32 mouse cellular contexts compared by ENCODE assay signal in genomic region chr1:86391425-86391824, GRCm38 (mm10). TPM values are rescaled to one million over a fixed set of nuclear protein-coding genes. Genes with fewer than 3 reads are reported as not detected.
A peak's percentile ranks its signal among the peaks of the same experiment; 100 is the strongest.
DNase-seq lines count a peak whose midpoint lies in the region; ATAC-seq and TF ChIP-seq lines count a peak whose summit lies in the region.
"Had no signal": no experiment of that assay in that cellular context is flagged by ENCODE, and none has a peak within 500 bp of the region (broad histone marks: within the 10 kb centered on the region; RNA-seq: fewer than 3 reads in every experiment).

No protein-coding gene starts in this region.

- no peaks in the 10 kb centered on the region for H3K36me3 ChIP-seq in stomach, postnatal 0 days (ENCODE audit: control insufficient read depth, insufficient read depth, low read length)
- no peaks in the 10 kb centered on the region for H3K36me3 ChIP-seq in intestine, postnatal 0 days (ENCODE audit: control insufficient read depth, insufficient read depth)
- H3K36me3 ChIP-seq: midbrain, embryonic 15.5 days; neural tube, embryonic 13.5 days had no signal

- no peak overlapping the region for H3K27ac ChIP-seq in stomach, postnatal 0 days (replicated peaks)
- no peak overlapping the region for H3K27ac ChIP-seq in intestine, postnatal 0 days (ENCODE audit: low read depth, low read length)
- H3K27ac ChIP-seq: forebrain, embryonic 13.5 days; hindbrain, embryonic 14.5 days; kidney, postnatal 0 days; macrophage; midbrain, embryonic 15.5 days; neural tube, embryonic 13.5 days had no signal

- H3K4me2 ChIP-seq in stomach, postnatal 0 days (replicated peaks; ENCODE audit: low read depth): no peak overlapping the region
- H3K4me2 ChIP-seq in intestine, postnatal 0 days (replicated peaks; ENCODE audit: low read depth): no peak overlapping the region
- H3K4me2 ChIP-seq: forebrain, embryonic 13.5 days; hindbrain, embryonic 14.5 days; midbrain, embryonic 15.5 days; neural tube, embryonic 13.5 days had no signal

- H3K9ac ChIP-seq in stomach, postnatal 0 days (ENCODE audit: low read length): no peak overlapping the region
- H3K9ac ChIP-seq in intestine, postnatal 0 days (ENCODE audit: low read depth, low read length): no peak overlapping the region
- H3K9ac ChIP-seq: forebrain, embryonic 13.5 days; hindbrain, embryonic 14.5 days; liver, postnatal 0 days; midbrain, embryonic 15.5 days; neural tube, embryonic 13.5 days had no signal

- WGBS in stomach, postnatal 0 days: 64% methylated on average over 2 of the region's 2 CpGs
- WGBS in intestine, postnatal 0 days: 81% methylated on average over 2 of the region's 2 CpGs

- peak; percentile 35 for DNase-seq in cerebellum, adult 11-12 months
- no peak for DNase-seq in cerebellum, adult 8-10 months
- DNase-seq in brain, adult 2 months (ENCODE audit: low read depth, low spot score): peak; percentile 39
- DNase-seq in cerebellum, postnatal 10 days: peak; percentile 59 to 69
- no peak for DNase-seq in stomach, postnatal 0 days (ENCODE audit: low spot score)
- no peak for DNase-seq in testis, postnatal 14 days (ENCODE audit: low spot score)
- DNase-seq: gastrocnemius, postnatal 36 days; heart, postnatal 36 days; kidney, adult 2 months; liver, postnatal 0 days; retina, postnatal 1 day; right cerebral cortex, postnatal 25 days had no signal

- no peak overlapping the region for H3K4me3 ChIP-seq in stomach, postnatal 0 days (ENCODE audit: low read depth, low read length)
- no peak overlapping the region for H3K4me3 ChIP-seq in intestine, postnatal 0 days (ENCODE audit: low read depth, low read length)
- H3K4me3 ChIP-seq: forebrain, embryonic 13.5 days; midbrain, embryonic 15.5 days; myocyte; neural tube, embryonic 13.5 days had no signal

- no peaks in the 10 kb centered on the region for H3K9me3 ChIP-seq in stomach, postnatal 0 days (ENCODE audit: control insufficient read depth, low read length)
- H3K9me3 ChIP-seq in intestine, postnatal 0 days (ENCODE audit: control insufficient read depth): no peaks in the 10 kb centered on the region
- H3K9me3 ChIP-seq: forebrain, embryonic 13.5 days; midbrain, embryonic 15.5 days; neural tube, embryonic 13.5 days had no signal

- TF ChIP-seq CTCF in stomach, postnatal 0 days (IDR thresholded peaks at IDR 0.05; ENCODE audit: low read depth): no peak
- TF ChIP-seq CTCF in intestine, postnatal 0 days (IDR thresholded peaks at IDR 0.05; ENCODE audit: low read depth): no peak

- H3K27me3 ChIP-seq in stomach, postnatal 0 days (ENCODE audit: control insufficient read depth, insufficient read depth, low read length): no peaks in the 10 kb centered on the region; the same call in 1 of the 2 replicates
- peaks cover 3% of the 10 kb centered on the region; the same call in 1 of the 2 replicates for H3K27me3 ChIP-seq in intestine, postnatal 0 days (replicated peaks; ENCODE audit: control insufficient read depth, insufficient read depth, low read length)
- H3K27me3 ChIP-seq: forebrain, embryonic 13.5 days; midbrain, embryonic 15.5 days; neural tube, embryonic 13.5 days had no signal

- ATAC-seq in stomach, postnatal 0 days (ENCODE audit: low FRiP score, low TSS enrichment): 0 out of 2 replicates have a peak, but pooled peaks have one; percentile 28
- no peak for ATAC-seq in intestine, postnatal 0 days
- ATAC-seq: activated CD4-positive, CD25-positive, alpha-beta regulatory T cell, adult 4 months; forebrain, embryonic 13.5 days; inflammation-experienced regulatory T-cells, adult 6 months; liver, postnatal 0 days; lung, postnatal 0 days; midbrain, embryonic 15.5 days had no signal

- TF ChIP-seq EP300 in stomach, postnatal 0 days (optimal IDR thresholded peaks at IDR 0.05): no peak

- no peaks in the 10 kb centered on the region for H3K4me1 ChIP-seq in stomach, postnatal 0 days (replicated peaks; ENCODE audit: control insufficient read depth, insufficient read depth)
- no peaks in the 10 kb centered on the region for H3K4me1 ChIP-seq in intestine, postnatal 0 days (replicated peaks; ENCODE audit: control insufficient read depth, insufficient read depth, low read length)
- H3K4me1 ChIP-seq: forebrain, embryonic 13.5 days; neural tube, embryonic 13.5 days had no signal

RNA-seq across cellular contexts. Expression of gene Ncl, which starts 32.2 kb away (rescaled TPM):
- 198 and 202 TPM in 2 replicates for polyA plus RNA-seq in stomach, postnatal 0 days (2015; fragmentation: Nextera tagmentation; extraction: Ambion mirVana)
- polyA plus RNA-seq in intestine, postnatal 0 days (2015; fragmentation: Nextera tagmentation; extraction: Ambion mirVana): 172 and 188 TPM in 2 replicates

RNA-seq across cellular contexts. Expression of gene Nmur1, which starts 34.6 kb away (rescaled TPM):
- polyA plus RNA-seq in stomach, postnatal 0 days (2015; fragmentation: Nextera tagmentation; extraction: Ambion mirVana): 0.52 and 0.56 TPM in 2 replicates
- polyA plus RNA-seq in intestine, postnatal 0 days (2015; fragmentation: Nextera tagmentation; extraction: Ambion mirVana): 4.3 and 4.5 TPM in 2 replicates
- polyA plus RNA-seq: embryonic facial prominence, embryonic 14.5 days; forebrain, embryonic 13.5 days; heart, embryonic 14.5 days; hindbrain, embryonic 14.5 days; kidney, postnatal 0 days; liver, adult 2 months; liver, postnatal 0 days; macrophage; myocyte; stomach, embryonic 16.5 days; thymus, postnatal 0 days had no signal

RNA-seq across cellular contexts. Expression of gene Tex44, which starts 34.7 kb away (rescaled TPM):
- not detected in 2 replicates for polyA plus RNA-seq in stomach, postnatal 0 days (2015; fragmentation: Nextera tagmentation; extraction: Ambion mirVana)
- polyA plus RNA-seq in intestine, postnatal 0 days (2015; fragmentation: Nextera tagmentation; extraction: Ambion mirVana): not detected in 2 replicates
- polyA plus RNA-seq: activated CD4-positive, CD25-positive, alpha-beta regulatory T cell, adult 4 months; C2C12; cerebellum, adult 2 months; embryonic facial prominence, embryonic 14.5 days; forebrain, embryonic 13.5 days; heart, embryonic 14.5 days; hindbrain, embryonic 14.5 days; inflammation-experienced regulatory T-cells, adult 6 months; kidney, adult 2 months; kidney, postnatal 0 days; limb, embryonic 11.5 days; liver, adult 2 months; liver, postnatal 0 days; lung, postnatal 0 days; macrophage; midbrain, embryonic 15.5 days; myocyte; neural tube, embryonic 13.5 days; spleen, adult 2 months; stomach, embryonic 16.5 days had no signal

Comparison
In these comparisons a context has a peak if more than half of its experiments do, and no peak if none do; other contexts are left out.
1. DNase-seq: peak in cerebellum, adult 11-12 months (single experiment), brain, adult 2 months (single experiment) and cerebellum, postnatal 10 days (2 of 2); none in cerebellum, adult 8-10 months (single experiment), stomach, postnatal 0 days (single experiment) and testis, postnatal 14 days (single experiment).